Mouse (Mus musculus) spleen, postnatal 36 days (tissue): ENCODE measurements around the gene Tacc2.

Experiments used
- DNase-seq, 2 experiments: peaks; one replicate each; pipeline ENCODE4 v3.0.0; 2022; ENCODE audit warnings: low spot score in 2 of 2, mixed read lengths in 1 of 2

The Tacc2 gene

DNA sequence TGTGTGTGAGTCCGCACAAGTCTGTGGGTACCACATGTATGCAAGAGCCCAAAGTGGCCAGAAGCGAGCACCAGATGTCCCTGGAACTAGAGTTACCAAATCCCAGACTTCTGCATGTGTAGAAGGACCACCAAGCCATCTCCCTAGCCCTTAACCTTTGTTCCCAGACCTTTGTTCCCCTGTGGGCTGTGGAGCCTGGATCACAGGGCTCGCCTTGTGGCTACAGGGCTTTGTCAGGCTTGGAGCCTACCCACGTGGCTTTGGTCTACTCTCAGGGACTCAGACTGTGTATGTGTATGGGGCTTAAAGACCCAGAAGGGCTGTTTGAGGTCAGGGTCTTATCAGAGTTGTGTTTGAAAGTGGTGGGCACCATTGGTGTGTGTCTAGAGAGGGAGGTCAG is 111.4 kb downstream of the Tacc2 start:
- no peak for DNase-seq

DNA sequence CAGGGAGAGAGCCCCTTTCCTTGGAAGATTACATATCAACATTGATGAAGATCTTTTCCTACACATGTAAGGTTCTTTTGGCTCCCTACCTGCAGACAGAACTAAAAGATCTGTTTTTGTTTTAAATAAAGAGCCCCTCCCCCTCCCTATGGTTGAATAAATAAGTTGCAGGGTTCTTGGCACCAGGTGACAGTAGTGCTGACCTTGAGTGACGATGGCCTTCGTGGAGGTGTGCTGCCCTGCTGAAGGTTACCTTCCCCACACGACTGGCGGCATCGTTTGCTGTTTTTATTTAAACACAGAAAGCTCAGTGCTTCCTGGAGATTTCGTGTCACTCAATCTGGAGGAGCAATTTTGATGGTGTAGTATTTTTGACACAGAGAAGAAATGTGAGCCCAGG is 113.6 kb downstream of the Tacc2 start:
- no peak for DNase-seq

DNA sequence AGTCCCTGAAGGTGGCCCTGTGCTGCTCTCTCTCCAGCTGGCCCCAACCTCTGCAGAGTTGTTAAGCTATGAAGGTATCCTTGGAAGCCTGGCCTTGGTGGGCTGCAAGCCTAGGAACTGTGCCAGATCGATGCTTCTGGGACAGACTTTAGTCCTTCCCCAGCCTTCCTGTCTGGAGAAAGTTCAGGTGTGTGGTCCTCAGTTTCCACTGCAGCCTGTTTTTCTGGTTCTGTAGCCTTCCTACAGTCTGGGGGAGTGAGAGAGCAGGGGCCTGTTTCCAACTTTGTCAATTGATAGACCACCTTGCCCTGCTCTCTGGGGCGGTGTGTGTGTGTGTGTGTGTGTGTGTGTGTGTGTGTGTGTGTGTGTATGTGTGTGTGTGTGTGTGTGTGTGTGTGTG is 114.7 kb downstream of the Tacc2 start:
- DNase-seq: no peak

DNA sequence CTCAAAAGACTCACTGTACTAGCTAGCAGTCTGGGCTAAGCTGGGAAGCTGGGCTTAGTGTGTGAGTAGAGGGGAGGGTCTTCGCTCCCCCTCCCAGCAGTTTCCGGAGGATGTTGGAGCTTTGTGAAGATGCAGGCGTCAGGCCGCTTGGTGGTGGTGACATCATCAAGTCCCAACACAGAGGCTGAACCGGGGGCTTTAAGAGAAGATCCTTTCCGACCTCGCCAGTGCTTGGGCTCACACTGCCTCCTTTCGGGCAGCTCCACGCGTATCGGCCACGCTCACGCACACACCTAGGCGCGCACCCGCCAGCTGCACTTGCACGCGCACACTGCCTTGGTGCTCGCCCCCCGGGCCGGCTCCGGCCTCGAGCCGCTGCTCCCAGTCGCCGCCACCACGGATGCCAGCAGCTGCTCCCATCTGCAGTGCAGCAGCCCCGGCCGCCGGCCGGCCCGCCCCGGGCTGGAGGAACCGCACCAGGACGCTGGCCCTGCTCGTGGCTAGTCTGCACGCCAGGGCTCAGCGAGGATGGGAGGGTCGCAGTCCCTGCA is 115.2 kb downstream of the Tacc2 start:
- no peak for DNase-seq

DNA sequence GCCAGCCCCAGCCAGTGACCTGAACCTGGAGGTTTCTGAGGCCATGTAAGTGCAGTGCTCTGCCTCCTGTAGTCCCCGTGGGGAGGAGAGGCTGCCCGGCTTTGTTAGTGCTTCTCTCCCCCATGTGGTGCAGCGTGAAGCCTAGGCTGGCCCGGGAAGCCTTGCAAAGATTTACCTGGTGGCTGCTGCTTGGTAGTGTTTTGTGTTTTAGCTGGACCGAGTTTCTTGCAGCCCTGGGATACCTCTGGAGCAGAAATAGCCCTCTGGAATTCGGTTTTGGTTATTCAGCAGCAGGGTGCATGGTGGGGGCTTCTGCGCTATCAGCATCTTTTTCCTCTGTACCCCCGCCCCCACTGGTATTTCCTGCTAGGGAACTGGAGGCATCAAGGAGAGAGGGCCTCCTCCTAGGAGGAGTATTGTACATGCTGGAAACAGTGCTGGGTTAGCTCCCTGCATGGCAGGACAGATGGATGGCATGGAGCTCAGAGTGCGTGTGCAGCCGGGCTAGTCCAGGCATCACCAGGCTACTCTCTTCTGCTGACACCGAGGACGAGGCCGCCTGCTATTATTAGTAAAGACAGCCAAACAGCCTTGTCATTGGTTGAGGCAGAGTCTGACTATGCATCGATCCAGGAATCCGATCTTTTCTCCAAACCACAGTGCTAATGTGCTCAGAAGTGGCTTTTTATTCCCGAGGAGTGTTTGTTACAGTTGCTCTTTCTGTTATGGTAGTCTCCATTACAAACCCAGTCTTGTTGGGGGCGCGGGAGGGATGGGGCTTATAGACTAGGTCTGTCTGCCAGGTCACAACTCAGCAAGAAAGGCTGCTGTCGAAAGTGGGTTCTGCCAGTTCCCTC is 115.9 kb downstream of the Tacc2 start:
- no peak for DNase-seq

DNA sequence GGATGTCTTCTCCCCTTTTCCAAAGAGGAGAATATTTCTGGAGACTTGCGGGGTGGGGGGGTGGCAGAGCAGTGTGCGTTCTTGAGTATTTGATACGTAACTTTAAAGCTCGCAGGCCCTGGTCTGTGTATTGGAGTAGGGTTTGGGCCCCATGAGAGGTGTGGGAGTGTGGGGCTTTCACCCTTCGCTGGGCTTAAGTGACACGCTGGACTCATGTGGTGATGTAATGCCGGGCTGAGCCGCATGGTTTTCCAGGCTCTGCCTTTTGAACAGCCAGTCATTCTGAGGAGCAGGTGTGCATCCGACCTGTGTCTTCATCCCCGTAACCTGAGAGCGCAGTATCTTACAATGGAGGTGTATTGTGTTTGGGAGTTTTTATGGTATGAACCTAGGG is 116.6 kb downstream of the Tacc2 start:
- DNase-seq: no peak

- no peak for DNase-seq
These were observed 118.6 kb downstream of the Tacc2 start for GRCm38 (mm10) chr7:130695669-130696338.

GRCm38 (mm10) chr7:130696347-130697234 is 119.4 kb downstream of the Tacc2 start:
- no peak for DNase-seq

- no peak for DNase-seq
These were observed 121.2 kb downstream of the Tacc2 start for GRCm38 (mm10) chr7:130698480-130698879.

DNA sequence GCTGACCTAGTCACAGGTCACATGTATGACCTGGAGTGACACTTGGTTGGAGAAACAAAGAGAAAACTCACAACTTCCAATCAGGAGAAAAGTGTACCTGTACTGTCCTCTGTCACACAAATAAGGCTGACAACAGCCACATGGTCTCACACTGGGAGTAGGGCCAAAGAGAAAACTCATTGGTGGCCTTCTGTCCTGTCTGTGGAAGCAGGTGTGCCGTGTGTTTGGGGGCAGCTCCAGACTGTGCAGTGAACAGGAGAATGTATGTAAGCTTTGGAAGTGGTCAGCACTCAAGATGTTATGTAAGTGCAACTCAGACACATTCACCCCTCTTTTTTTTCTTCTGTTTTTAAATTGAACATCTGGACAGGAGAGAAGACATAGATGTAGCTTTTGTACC is 124.1 kb downstream of the Tacc2 start:
- DNase-seq: no peak

- no peak for DNase-seq
These were observed 128.0 kb downstream of the Tacc2 start for GRCm38 (mm10) chr7:130705230-130705629.

DNA sequence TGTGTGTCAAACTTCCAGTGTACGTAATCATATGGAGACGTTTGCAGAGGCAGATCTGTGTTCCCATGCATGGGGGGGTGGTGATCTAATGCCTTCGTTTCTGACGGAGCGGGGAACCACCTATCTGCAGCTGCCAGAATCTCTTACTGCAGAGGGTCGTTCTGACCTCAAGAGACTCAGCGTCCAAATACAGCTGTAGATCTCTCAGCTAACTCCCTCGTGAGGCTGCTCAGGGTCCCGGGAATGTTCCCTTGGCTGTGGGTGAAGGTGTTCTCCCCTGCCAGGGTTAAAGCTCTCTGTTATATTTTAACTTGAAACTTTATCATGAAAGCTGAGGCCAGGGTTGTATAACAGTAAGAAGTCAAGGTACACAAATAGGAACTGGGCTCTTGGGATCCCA is 131.7 kb downstream of the Tacc2 start:
- DNase-seq: no peak

- no peak for DNase-seq
These were observed 132.4 kb downstream of the Tacc2 start for GRCm38 (mm10) chr7:130709372-130710274.

- DNase-seq: no peak
These were observed 134.6 kb downstream of the Tacc2 start for GRCm38 (mm10) chr7:130711851-130712250.

GRCm38 (mm10) chr7:130713319-130713718 is 136.1 kb downstream of the Tacc2 start:
- DNase-seq: no peak

- DNase-seq: no peak
These were observed 138.2 kb downstream of the Tacc2 start for GRCm38 (mm10) chr7:130715467-130715866.

- DNase-seq: no peak
These were observed 139.1 kb downstream of the Tacc2 start for GRCm38 (mm10) chr7:130716341-130716740.

GRCm38 (mm10) chr7:130716989-130717388 is 139.8 kb downstream of the Tacc2 start:
- no peak for DNase-seq

- DNase-seq: no peak
These were observed 142.8 kb downstream of the Tacc2 start for GRCm38 (mm10) chr7:130719931-130720598.

GRCm38 (mm10) chr7:130720646-130721335 is 143.6 kb downstream of the Tacc2 start:
- no peak for DNase-seq
